Mouse (Mus musculus) kidney, postnatal 25 days (tissue): ENCODE results near the gene Insyn1.
A peak's percentile ranks its signal among the peaks of the same experiment; 100 is the strongest.

Source experiments
- DNase-seq, 2 experiments: peaks; one replicate each; pipeline ENCODE4 v3.0.0; 2021; ENCODE audit warnings: mixed read lengths in 2 of 2

Gene Insyn1

GRCm38 (mm10) chr9:58487851-58488801, at the start of gene Insyn1:
Gene Insyn1 (plus strand): TSS chr9:58488603.
- peak; percentile 43 to 67 for DNase-seq

GRCm38 (mm10) chr9:58438921-58439396, 49.4 kb upstream of the Insyn1 start:
- no peak for DNase-seq

- peak in 1 of 2 experiments; percentile 39 for DNase-seq
Observed at GRCm38 (mm10) chr9:58440100-58440499, 48.3 kb upstream of the Insyn1 start.

GRCm38 (mm10) chr9:58440614-58441013, 47.8 kb upstream of the Insyn1 start:
- DNase-seq, result peak in 1 of 2 experiments; percentile 39

- no peak for DNase-seq
Observed at GRCm38 (mm10) chr9:58441351-58442104, 46.9 kb upstream of the Insyn1 start.

GRCm38 (mm10) chr9:58442105-58443010, 46.0 kb upstream of the Insyn1 start:
- DNase-seq, result no peak

GRCm38 (mm10) chr9:58443061-58443460, 45.3 kb upstream of the Insyn1 start:
- no peak for DNase-seq

- DNase-seq, result no peak
Observed at GRCm38 (mm10) chr9:58446829-58447228, 41.6 kb upstream of the Insyn1 start.

- no peak for DNase-seq
Observed at GRCm38 (mm10) chr9:58447997-58448595, 40.3 kb upstream of the Insyn1 start.

GRCm38 (mm10) chr9:58449526-58449925, 38.9 kb upstream of the Insyn1 start:
- DNase-seq, result no peak

GRCm38 (mm10) chr9:58453791-58454378, 34.5 kb upstream of the Insyn1 start:
- DNase-seq, result no peak

GRCm38 (mm10) chr9:58454886-58455285, 33.5 kb upstream of the Insyn1 start:
- peak; percentile 51 to 74 for DNase-seq

- DNase-seq, result peak; percentile 64 to 68
Observed at GRCm38 (mm10) chr9:58455798-58456197, 32.6 kb upstream of the Insyn1 start.

- DNase-seq, result peak; percentile 40 to 58
Observed at GRCm38 (mm10) chr9:58457481-58457955, 30.9 kb upstream of the Insyn1 start.

GRCm38 (mm10) chr9:58458341-58458740, 30.1 kb upstream of the Insyn1 start:
- no peak for DNase-seq

- DNase-seq, result no peak
Observed at GRCm38 (mm10) chr9:58458856-58459553, 29.4 kb upstream of the Insyn1 start.

- no peak for DNase-seq
Observed at GRCm38 (mm10) chr9:58467345-58468025, 20.9 kb upstream of the Insyn1 start.

- no peak for DNase-seq
Observed at GRCm38 (mm10) chr9:58470466-58470865, 17.9 kb upstream of the Insyn1 start.

GRCm38 (mm10) chr9:58473211-58473815, 15.1 kb upstream of the Insyn1 start:
- no peak for DNase-seq

GRCm38 (mm10) chr9:58487076-58487475, 1.3 kb upstream of the Insyn1 start:
- no peak for DNase-seq
